Mouse (Mus musculus) heart, embryonic 15.5 days (tissue): ENCODE data around the gene Zmat5. TPM values are rescaled to one million over a fixed set of nuclear protein-coding genes. Genes with fewer than 3 reads are reported as not detected.

ENCODE experiments used
- ATAC-seq: fragments of 200-750 bp; cut with Nextera tagmentation; replicated peaks from 2 replicates; pipeline ENCODE4 v1.8.0; 2017; ENCODE audit warnings: low read depth, moderate TSS enrichment; ENCODE audit not compliant: insufficient number of reproducible peaks, insufficient read depth, low FRiP score
- H3K27ac ChIP-seq: fragments of 300-500 bp; sonication (generic); 2 replicates; pipeline ENCODE4 v1.5.1; 2015; ENCODE audit warnings: mild to moderate bottlenecking, inconsistent platforms
- H3K27me3 ChIP-seq: fragments of 300-500 bp; sonication (generic); 2 replicates; pipeline ENCODE4 v1.6.1; 2015; ENCODE audit warnings: inconsistent platforms
- H3K36me3 ChIP-seq: fragments of 300-500 bp; sonication (generic); 2 replicates; pipeline ENCODE4 v1.6.1; 2015; ENCODE audit warnings: mild to moderate bottlenecking, inconsistent platforms
- H3K4me1 ChIP-seq: fragments of 300-500 bp; sonication (generic); replicated peaks from 2 replicates; pipeline ENCODE4 v1.6.1; 2015; ENCODE audit warnings: inconsistent platforms
- H3K4me2 ChIP-seq: fragments of 300-500 bp; sonication (generic); 2 replicates; pipeline ENCODE4 v1.6.1; 2015; ENCODE audit warnings: inconsistent platforms, mild to moderate bottlenecking, moderate library complexity
- H3K4me3 ChIP-seq: fragments of 300-500 bp; sonication (generic); 2 replicates; pipeline ENCODE4 v1.5.1; 2015; ENCODE audit warnings: mild to moderate bottlenecking, inconsistent platforms
- H3K9ac ChIP-seq: fragments of 300-500 bp; sonication (generic); 2 replicates; pipeline ENCODE4 v1.6.1; 2015; ENCODE audit warnings: mild to moderate bottlenecking, inconsistent platforms
- H3K9me3 ChIP-seq: fragments of 300-500 bp; sonication (generic); replicated peaks from 2 replicates; pipeline ENCODE4 v1.6.1; 2016; ENCODE audit warnings: inconsistent platforms
- WGBS: fragments of 180-500 bp; shearing (Covaris S2); methylation state at CpG from one replicate; pipeline ENCODE4 v1.1.7; 2015; ENCODE audit warnings: mixed read lengths; 5-methylcytosine and 5-hydroxymethylcytosine counted together
- polyA plus RNA-seq: library from polyadenylated mRNA; unstranded; fragments of >200 nt; fragmentation: Nextera tagmentation; extraction: Ambion mirVana; gene quantifications from 2 replicates; pipeline ENCODE4 v1.2.1, GENCODE M21; 2015

Zmat5 gene
- polyA plus RNA-seq, 1 experiment from 2014 or later, result 52.7 TPM

DNA sequence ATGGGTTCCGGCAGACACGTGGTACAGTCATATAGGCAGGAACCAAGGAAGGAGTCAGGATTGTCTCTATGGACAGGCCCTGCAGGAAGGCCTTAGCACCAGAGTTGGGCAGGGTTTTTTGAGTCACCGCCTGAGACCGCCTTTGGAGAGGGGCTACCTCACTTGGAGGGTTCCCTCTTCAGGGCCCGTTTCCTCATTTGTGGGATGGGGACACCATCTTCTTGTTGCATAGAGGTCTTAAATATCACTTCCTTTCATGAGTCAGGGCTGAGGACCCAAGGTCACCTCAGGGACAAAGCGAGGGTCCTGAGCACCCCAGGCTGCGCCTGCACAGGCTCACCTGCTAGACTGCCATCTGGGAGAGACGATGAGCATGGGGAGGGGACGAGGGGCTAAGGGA, 52.0 kb downstream of the Zmat5 start:
- Histone ChIP-seq H3K36me3 (no peaks in the 10 kb centered on the region), H3K4me3 (no peak overlapping the region), H3K9ac (no peak overlapping the region), H3K4me2 (no peak overlapping the region), H3K27ac (no peak overlapping the region), H3K27me3 (peaks cover 24% of the 10 kb centered on the region), H3K9me3 (no peaks in the 10 kb centered on the region), H3K4me1 (peaks cover 11% of the 10 kb centered on the region)
- 66% methylated on average over 9 of the region's 9 CpGs for WGBS
- no peak for ATAC-seq

DNA sequence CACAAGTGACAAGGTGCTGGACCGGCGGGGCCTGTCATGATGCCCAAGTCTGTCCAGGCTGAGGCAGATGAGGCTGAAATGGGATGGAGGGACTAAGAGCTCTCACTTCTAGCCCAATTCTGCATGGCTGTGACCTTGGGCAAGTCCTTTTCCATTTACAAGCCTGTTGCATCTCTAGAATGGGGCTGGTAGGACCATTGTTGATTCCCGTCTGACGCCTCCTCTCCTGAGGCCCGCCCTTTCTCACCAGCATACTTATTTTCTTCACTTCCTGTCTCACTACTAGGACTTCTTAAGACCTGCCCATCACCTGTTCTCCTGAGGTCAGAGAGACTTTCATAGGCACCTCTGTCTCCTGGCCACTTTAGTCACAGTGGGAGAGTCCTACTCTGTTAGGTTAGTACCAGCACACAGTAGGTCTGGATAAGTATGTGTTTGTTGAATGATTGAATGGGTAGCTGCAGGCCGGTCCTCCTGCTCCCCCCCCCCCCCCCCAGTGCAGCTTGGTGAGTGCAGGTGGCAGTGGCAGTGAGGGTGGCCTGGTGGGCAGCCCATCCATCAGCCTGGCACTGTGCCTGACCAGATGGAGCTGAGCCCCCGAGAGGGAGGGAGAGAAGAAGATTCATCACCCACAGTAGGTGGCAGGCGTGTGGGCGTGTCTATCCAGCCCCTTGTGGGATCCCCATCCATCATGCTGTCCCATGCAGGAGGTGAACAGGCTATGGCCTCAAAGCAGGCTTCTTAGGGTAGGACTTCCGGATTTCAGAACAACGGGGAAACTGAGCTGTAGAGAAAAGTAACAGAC, 52.7 kb downstream of the Zmat5 start:
- Histone ChIP-seq H3K9me3 (no peaks in the 10 kb centered on the region), H3K36me3 (no peaks in the 10 kb centered on the region), H3K9ac (no peak overlapping the region), H3K27ac (no peak overlapping the region), H3K4me3 (no peak overlapping the region), H3K4me2 (no peak overlapping the region), H3K27me3 (peaks cover 25% of the 10 kb centered on the region), H3K4me1 (peaks cover 11% of the 10 kb centered on the region)
- 50% methylated on average over 11 of the region's 11 CpGs for WGBS
- ATAC-seq, result no peak

DNA sequence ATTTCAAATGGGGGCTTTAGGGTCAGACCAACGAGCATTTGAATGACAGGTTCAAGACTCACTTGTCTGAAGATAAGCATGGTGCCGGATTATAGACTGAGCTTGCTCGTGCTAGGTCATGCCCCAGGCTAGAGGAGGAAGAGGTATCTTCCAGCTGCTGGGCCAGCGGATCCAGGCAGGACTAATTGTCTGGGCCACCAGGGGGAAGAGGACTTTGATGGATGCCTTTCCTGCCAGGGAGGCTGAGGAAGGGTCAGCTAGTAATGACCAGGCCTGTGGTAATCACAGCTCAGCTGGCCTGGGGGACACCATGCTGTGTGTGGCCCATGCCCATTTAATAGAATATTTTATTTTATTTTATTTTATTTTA, 53.3 kb downstream of the Zmat5 start:
- no peak for ATAC-seq
- Histone ChIP-seq H3K27me3 (peaks cover 25% of the 10 kb centered on the region), H3K4me1 (peaks cover 11% of the 10 kb centered on the region), H3K9ac (no peak overlapping the region), H3K4me3 (no peak overlapping the region), H3K4me2 (no peak overlapping the region), H3K9me3 (no peaks in the 10 kb centered on the region), H3K36me3 (no peaks in the 10 kb centered on the region), H3K27ac (no peak overlapping the region)
- 24% methylated on average over 4 of the region's 4 CpGs for WGBS

DNA sequence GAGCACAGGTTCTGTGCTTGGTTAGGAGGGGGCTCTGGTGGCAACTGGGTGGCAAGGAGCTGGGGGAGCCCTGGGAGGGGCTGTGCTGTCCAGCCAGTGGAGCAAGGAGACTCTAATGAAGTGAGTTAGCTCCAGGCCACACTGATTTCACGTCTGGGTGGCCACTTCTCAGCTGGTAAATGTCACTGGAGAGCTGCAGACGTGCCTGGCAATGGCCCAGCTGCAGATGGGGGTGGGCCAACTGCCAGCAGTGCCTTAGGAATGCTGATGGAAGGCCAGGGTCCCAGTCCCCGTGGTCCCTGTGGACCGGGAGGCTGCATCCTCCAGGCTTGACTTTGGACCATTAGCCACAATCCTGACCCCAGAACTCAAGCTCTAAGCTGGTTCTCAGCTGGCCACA, 56.0 kb downstream of the Zmat5 start:
- H3K4me1 ChIP-seq, result peaks cover 11% of the 10 kb centered on the region
- peaks cover 22% of the 10 kb centered on the region for H3K27me3 ChIP-seq
- no peaks in the 10 kb centered on the region for H3K9me3 ChIP-seq
- H3K4me2 ChIP-seq, result no peak overlapping the region
- H3K9ac ChIP-seq, result no peak overlapping the region
- no peaks in the 10 kb centered on the region for H3K36me3 ChIP-seq
- ATAC-seq, result peak; percentile 65
- 10% methylated on average over 4 of the region's 4 CpGs for WGBS
- 0 out of 2 replicates have a peak overlapping the region, but pooled peaks have one; percentile 40 for H3K27ac ChIP-seq
- no peak overlapping the region for H3K4me3 ChIP-seq

DNA sequence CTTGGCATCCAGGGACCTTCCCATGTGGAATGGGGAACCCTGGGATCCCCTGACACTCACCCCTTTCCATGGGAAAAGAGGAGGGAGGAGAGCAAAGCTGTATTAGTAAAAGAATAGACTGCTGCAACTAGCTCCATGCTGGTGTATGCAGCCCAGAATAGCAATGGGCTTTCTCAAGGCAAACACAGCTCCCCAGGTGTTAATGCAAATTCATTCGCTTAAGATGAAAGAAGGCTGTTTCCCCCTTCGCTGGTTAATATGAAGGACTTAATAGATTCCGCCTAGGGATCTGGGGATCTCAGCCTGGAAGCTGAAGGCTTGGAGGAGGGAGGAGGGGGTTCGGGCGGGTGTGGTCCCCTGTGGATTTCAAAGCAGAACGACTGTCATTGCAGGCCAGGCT, 57.5 kb downstream of the Zmat5 start:
- Histone ChIP-seq H3K27me3 (peaks cover 22% of the 10 kb centered on the region), H3K9ac (no peak overlapping the region), H3K4me2 (no peak overlapping the region), H3K36me3 (no peaks in the 10 kb centered on the region; the same call in 1 of the 2 replicates), H3K4me1 (peaks cover 11% of the 10 kb centered on the region), H3K27ac (no peak overlapping the region), H3K4me3 (no peak overlapping the region), H3K9me3 (no peaks in the 10 kb centered on the region)
- 18% methylated on average over 6 of the region's 6 CpGs for WGBS
- ATAC-seq, result no peak

DNA sequence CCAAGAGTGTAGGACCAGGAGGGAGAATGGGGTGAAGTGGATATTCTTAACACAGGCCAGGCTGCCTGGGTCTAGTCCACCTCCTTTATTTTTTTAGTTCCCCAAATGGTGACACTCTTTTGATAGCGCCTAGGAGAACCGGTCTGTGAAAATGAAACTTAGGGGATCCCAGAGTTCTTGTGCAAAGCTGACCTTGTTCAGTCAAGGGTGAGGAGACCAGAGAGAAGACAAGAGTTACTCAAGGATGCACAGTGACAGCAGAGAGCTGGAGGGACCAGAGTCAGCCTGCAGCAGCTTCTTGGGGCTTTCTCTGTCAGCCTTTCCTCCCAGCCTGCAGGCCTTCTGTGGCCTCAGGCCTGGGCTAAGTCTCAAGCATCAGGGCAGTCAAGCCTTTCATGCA, 58.0 kb downstream of the Zmat5 start:
- Histone ChIP-seq H3K4me3 (no peak overlapping the region), H3K4me1 (peaks cover 11% of the 10 kb centered on the region), H3K36me3 (no peaks in the 10 kb centered on the region; the same call in 1 of the 2 replicates), H3K4me2 (no peak overlapping the region), H3K27ac (no peak overlapping the region), H3K27me3 (peaks cover 22% of the 10 kb centered on the region), H3K9me3 (no peaks in the 10 kb centered on the region), H3K9ac (no peak overlapping the region)
- WGBS, result 24% methylated on average over 2 of the region's 2 CpGs
- ATAC-seq, result no peak

DNA sequence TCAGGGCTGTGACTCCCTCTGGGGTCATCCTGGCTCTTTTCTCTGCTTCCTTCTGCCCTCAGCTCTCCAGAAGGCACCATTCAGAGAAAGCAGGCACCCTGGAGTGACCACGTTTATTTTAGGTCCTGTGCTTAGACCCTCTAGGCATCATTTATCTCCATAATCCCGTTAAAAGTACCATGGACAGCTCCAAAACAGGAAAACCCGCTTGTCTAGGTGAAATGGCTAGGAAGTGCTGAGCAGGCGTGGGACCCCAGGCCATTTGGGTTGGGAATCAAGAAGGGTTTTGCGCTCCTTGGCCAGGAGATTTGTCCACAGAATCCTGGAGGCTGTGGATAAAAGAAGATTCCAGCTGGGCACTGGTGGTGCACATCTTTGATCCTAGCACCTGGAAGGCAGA, 59.2 kb downstream of the Zmat5 start:
- ATAC-seq, result no peak
- Histone ChIP-seq H3K4me3 (no peak overlapping the region), H3K27ac (no peak overlapping the region), H3K36me3 (no peaks in the 10 kb centered on the region; the same call in 1 of the 2 replicates), H3K27me3 (peaks cover 22% of the 10 kb centered on the region), H3K9me3 (no peaks in the 10 kb centered on the region), H3K4me1 (peaks cover 11% of the 10 kb centered on the region), H3K4me2 (no peak overlapping the region), H3K9ac (no peak overlapping the region)
- 12% methylated on average over 5 of the region's 5 CpGs for WGBS

DNA sequence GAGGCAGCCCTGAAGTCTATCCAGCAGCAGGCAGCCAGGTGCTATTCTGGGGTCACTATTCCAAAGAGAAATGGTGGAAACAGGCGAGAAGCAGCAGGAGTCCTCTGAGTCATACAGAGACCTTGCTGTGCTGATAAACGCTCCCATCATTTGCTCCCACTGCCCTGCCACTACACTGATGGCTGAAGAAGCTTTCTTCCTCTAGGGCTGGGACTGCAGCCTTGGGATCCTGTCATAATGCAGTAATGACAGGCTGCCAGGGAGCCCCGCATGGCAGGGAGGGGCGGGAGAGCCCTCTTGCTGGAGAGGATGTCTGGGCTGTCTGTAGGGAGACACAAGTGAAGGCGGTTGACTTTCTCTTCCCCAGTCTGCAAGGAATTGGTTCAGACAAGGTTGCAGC, 60.0 kb downstream of the Zmat5 start:
- Histone ChIP-seq H3K36me3 (no peaks in the 10 kb centered on the region; the same call in 1 of the 2 replicates), H3K27ac (no peak overlapping the region), H3K9ac (no peak overlapping the region), H3K9me3 (no peaks in the 10 kb centered on the region), H3K4me2 (no peak overlapping the region), H3K27me3 (peaks cover 22% of the 10 kb centered on the region), H3K4me3 (no peak overlapping the region), H3K4me1 (peaks cover 11% of the 10 kb centered on the region)
- 44% methylated on average over 5 of the region's 5 CpGs for WGBS
- no peak for ATAC-seq

DNA sequence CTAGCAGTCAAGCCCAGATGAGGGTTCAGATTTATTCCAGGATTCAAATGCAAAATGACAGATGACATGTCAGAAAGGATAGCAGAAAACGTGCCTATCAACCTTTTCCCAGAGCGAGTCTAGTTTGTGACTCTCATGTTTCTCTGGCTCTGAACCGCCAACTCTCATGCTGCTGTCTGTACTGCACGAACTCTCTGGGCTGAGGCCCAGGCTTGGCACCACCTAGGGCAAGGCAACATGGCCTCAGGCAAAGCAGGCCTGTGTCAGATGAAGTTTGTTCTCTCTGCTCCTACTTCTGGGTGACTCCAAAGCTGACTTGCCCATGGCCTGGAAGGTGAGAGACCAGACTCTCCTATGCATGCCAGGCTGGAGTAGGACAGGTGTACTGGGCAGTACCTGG, 63.9 kb downstream of the Zmat5 start:
- no peak for ATAC-seq
- Histone ChIP-seq H3K4me1 (no peaks in the 10 kb centered on the region), H3K9me3 (no peaks in the 10 kb centered on the region), H3K9ac (no peak overlapping the region), H3K4me2 (no peak overlapping the region), H3K36me3 (no peaks in the 10 kb centered on the region; the same call in 1 of the 2 replicates), H3K4me3 (no peak overlapping the region), H3K27me3 (peaks cover 2% of the 10 kb centered on the region), H3K27ac (no peak overlapping the region)
- WGBS, result 83% methylated on average over 4 of the region's 4 CpGs

DNA sequence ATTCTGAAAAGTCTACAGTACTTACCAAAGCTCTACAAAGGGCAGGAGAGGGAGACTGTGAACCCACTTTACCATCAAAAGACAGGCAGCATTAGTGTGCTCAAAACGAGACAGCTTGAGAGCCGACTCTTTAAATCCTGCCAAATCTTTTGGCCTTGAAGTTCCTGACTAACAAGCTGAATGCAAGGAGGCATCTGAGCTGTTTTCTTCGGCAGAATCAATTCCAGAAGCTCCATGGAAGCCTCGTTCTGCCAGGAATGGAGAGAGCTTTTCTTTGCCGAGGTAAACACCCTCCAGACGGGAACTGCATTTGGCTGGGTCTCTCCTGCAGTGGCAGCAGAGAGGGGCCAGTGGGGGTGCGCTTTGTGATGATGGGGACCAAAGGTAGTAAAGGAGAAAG, 64.8 kb downstream of the Zmat5 start:
- WGBS, result 77% methylated on average over 7 of the region's 7 CpGs

DNA sequence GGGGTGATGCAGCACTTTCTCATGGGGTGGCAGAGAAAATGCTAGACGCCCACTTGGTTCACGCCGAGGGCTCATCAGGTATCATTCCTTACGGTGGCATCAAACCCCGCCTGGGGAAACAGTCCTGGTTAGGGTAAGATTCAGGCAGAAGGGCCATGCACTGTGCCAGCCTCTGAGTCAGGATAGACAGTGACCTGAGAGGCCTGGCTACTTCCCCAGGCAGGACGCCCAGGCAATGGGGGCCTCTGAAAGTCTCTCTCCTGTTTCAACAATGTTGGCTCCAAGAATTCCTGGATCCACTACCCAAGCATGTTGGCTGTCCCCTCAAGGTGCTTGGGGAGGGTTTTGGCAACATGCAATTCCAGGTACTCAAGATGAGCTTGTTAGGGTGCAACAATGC, 65.4 kb downstream of the Zmat5 start:
- no peak for ATAC-seq
- Histone ChIP-seq H3K36me3 (no peaks in the 10 kb centered on the region; the same call in 1 of the 2 replicates), H3K9me3 (no peaks in the 10 kb centered on the region), H3K4me3 (no peak overlapping the region), H3K4me2 (no peak overlapping the region), H3K9ac (no peak overlapping the region), H3K27ac (no peak overlapping the region), H3K4me1 (no peaks in the 10 kb centered on the region), H3K27me3 (no peaks in the 10 kb centered on the region)
- 90% methylated on average over 6 of the region's 6 CpGs for WGBS

More for the DNA sequence above, 64.8 kb downstream of the Zmat5 start:
- H3K27ac ChIP-seq, result no peak overlapping the region
- no peak overlapping the region for H3K4me3 ChIP-seq
- H3K4me2 ChIP-seq, result no peak overlapping the region
- no peak overlapping the region for H3K9ac ChIP-seq
- H3K4me1 ChIP-seq, result no peaks in the 10 kb centered on the region
- H3K36me3 ChIP-seq, result no peaks in the 10 kb centered on the region; the same call in 1 of the 2 replicates
- no peaks in the 10 kb centered on the region for H3K9me3 ChIP-seq
- no peaks in the 10 kb centered on the region for H3K27me3 ChIP-seq
- no peak for ATAC-seq

DNA sequence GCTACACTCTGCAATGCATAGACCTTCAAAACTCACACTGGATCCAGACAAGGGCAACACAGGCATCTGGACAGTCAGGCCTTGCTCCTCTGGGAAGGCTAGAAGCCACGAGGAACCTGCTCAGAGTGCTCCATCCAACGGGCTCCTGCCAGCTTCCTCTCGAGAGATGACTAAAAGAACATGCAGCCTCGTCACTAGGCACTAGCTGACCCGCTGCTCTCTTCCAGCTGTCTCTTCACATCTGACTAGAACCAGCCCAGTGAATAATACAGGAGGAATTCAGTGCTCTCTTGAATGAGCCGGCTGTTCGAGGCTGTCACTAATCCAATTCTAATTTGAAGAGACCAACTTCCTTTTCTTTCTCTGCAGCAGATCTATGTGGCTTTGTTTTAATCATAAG, 67.3 kb downstream of the Zmat5 start:
- no peak overlapping the region for H3K9ac ChIP-seq
- no peak for ATAC-seq
- no peaks in the 10 kb centered on the region for H3K9me3 ChIP-seq
- H3K4me1 ChIP-seq, result no peaks in the 10 kb centered on the region
- no peak overlapping the region for H3K27ac ChIP-seq
- H3K4me2 ChIP-seq, result no peak overlapping the region
- 77% methylated on average over 7 of the region's 7 CpGs for WGBS
- no peak overlapping the region for H3K4me3 ChIP-seq
- H3K36me3 ChIP-seq, result no peaks in the 10 kb centered on the region; the same call in 1 of the 2 replicates
- no peaks in the 10 kb centered on the region for H3K27me3 ChIP-seq
